Mouse (Mus musculus) heart, adult 2 months (tissue): ENCODE results near the gene Gdpd3. TPM values are rescaled to one million over a fixed set of nuclear protein-coding genes. Genes with fewer than 3 reads are reported as not detected.

Experiments used
- DNase-seq, 2 experiments: peaks; one replicate each; pipeline ENCODE4 v3.0.0; 2021
- H3K27ac ChIP-seq: fragments of 200-600 bp; 2 replicates; pipeline ENCODE4 v1.8.1; 2022
- H3K27me3 ChIP-seq: fragments of 200-500 bp; 2 replicates; pipeline ENCODE4 v1.6.1; 2012; ENCODE audit warnings: mild to moderate bottlenecking, low read length, inconsistent platforms, mixed read lengths; ENCODE audit not compliant: control insufficient read depth, insufficient read depth
- H3K36me3 ChIP-seq: fragments of 200-500 bp; 2 replicates; pipeline ENCODE4 v1.6.1; 2012; ENCODE audit warnings: low read length, inconsistent platforms; ENCODE audit not compliant: control insufficient read depth, insufficient read depth
- H3K4me1 ChIP-seq: fragments of 200-500 bp; 2 replicates; pipeline ENCODE4 v1.6.1; 2011; ENCODE audit warnings: low read length; ENCODE audit not compliant: control insufficient read depth, insufficient read depth
- H3K4me3 ChIP-seq: fragments of 200-600 bp; 2 replicates; pipeline ENCODE4 v1.8.1; 2022
- H3K79me2 ChIP-seq: fragments of 200-500 bp; replicated peaks from 2 replicates; pipeline ENCODE4 v1.6.1; 2012; ENCODE audit warnings: mild to moderate bottlenecking, inconsistent platforms, low read length, moderate library complexity, mixed read lengths; ENCODE audit not compliant: control insufficient read depth, insufficient read depth
- H3K9ac ChIP-seq: fragments of 200-500 bp; 2 replicates; pipeline ENCODE4 v1.6.1; 2012; ENCODE audit warnings: low read depth, mild to moderate bottlenecking, control low read depth, inconsistent platforms, low read length, mixed read lengths
- CTCF ChIP-seq: fragments of 200-600 bp; IDR thresholded peaks from 2 replicates; pipeline ENCODE4 v1.8.1; 2022; ENCODE audit warnings: antibody characterized with exemption, mild to moderate bottlenecking, moderate library complexity
- EP300 ChIP-seq: fragments of 200-500 bp; IDR thresholded peaks from 2 replicates; pipeline ENCODE4 v1.6.1; 2011; ENCODE audit warnings: low read depth, low read length, control low read depth; ENCODE audit not compliant: insufficient read depth
- POLR2A ChIP-seq: fragments of 200-500 bp; IDR thresholded peaks from 2 replicates; pipeline ENCODE4 v1.6.1; 2011; ENCODE audit warnings: mild to moderate bottlenecking, low read depth, low read length, control low read depth; ENCODE audit not compliant: insufficient read depth
- WGBS: fragments of 180-500 bp; shearing (Covaris S2); methylation state at CpG from one replicate; pipeline ENCODE4 v1.1.7; 2018; 5-methylcytosine and 5-hydroxymethylcytosine counted together
- intact Hi-C: fragments of 180-260 bp; cut with DNase I; formaldehyde crosslinking; loops from one replicate; pipeline ENCODE4 v1.15.1; 2025
- polyA plus RNA-seq: library from polyadenylated mRNA; depleted of rRNA; stranded (reverse); fragments of >200 nt; gene quantifications from 2 replicates; pipeline ENCODE4 v1.2.3, GENCODE M21; 2012; rRNA removed
- total RNA-seq, 2 experiments: library from RNA; stranded (reverse); gene quantifications; 2 replicates each; pipeline ENCODE4 v1.2.3; 2021

Gdpd3 gene
- total and polyA plus RNA-seq, 3 experiments: 1.3 to 4.3 (median 1.3) TPM

DNA sequence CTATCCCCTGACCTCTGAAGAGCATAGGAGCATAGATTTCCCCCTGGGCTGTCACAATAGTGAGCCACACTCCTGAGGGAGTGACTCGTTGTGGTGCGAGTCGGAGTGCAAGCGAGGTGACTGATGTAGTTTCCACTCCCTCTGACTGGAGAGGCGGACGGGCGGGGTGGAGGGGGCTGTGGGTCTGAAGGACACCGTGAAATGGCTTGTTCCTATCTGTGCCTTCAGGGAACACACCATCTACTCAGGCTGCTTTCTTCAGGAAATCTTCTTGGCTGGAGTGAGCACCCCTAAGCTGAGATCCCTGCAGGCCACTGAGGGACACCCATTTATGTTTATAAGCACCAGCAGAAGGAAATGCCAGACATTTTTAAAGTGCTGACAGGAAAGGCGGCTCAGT lies 56.6 kb downstream of the Gdpd3 start:
- Histone ChIP-seq H3K79me2 (no peaks in the 10 kb centered on the region), H3K4me3 (peak overlapping the region; percentile 51; the same call in 1 of the 2 replicates), H3K4me1 (peaks cover 8% of the 10 kb centered on the region), H3K36me3 (no peaks in the 10 kb centered on the region), H3K27me3 (no peaks in the 10 kb centered on the region), H3K27ac (peak overlapping the region; percentile 81), H3K9ac (peak overlapping the region; percentile 24)
- intact Hi-C loops: loop anchor here (2.0 to 5.0 kb wide), 3 partner anchors 24 to 140 kb away; no protein-coding TSS in a partner anchor
- peak; percentile 45 to 59 for DNase-seq
- no peak for TF ChIP-seq CTCF
- peak; percentile 42 for TF ChIP-seq POLR2A
- TF ChIP-seq EP300: no peak
- 20% methylated on average over 9 of the region's 9 CpGs for WGBS

DNA sequence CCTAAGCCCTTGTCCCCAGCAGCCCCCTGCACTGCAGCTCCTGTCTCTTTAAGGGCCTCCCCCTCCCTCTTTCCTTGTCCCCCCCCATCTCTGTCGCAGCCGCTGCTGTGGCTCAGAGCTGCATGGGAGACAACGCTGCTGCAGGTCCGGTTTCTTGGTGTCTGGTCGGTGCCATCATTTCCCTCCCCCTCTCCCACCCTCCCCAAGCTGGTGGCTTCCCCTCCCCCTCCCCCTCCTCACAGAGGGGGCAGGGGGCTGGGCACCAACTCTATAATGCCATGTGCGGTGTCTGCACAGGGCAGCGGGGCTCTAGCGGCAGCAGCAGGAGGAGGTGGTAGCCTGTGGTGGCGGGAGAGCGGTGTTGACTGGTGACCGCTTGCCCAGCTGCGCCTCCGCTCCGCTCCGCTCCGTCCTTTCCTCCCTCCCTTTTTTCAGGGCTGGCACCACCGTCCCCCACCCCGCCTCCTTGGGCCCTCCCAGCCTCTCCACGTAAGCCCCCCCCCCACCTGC lies 57.1 kb downstream of the Gdpd3 start:
- Histone ChIP-seq H3K27ac (peak overlapping the region; percentile 81), H3K27me3 (no peaks in the 10 kb centered on the region), H3K79me2 (no peaks in the 10 kb centered on the region), H3K9ac (peak overlapping the region; percentile 88), H3K4me3 (peak overlapping the region; percentile 51), H3K36me3 (no peaks in the 10 kb centered on the region), H3K4me1 (peaks cover 8% of the 10 kb centered on the region)
- TF ChIP-seq EP300 (no peak), CTCF (no peak), POLR2A (no peak)
- intact Hi-C loops: loop anchor here (2.0 to 5.0 kb wide), 3 partner anchors 24 to 139 kb away; no protein-coding TSS in a partner anchor
- DNase-seq: peak in 1 of 2 experiments; percentile 30
- 3% methylated on average over 16 of the region's 19 CpGs for WGBS

DNA sequence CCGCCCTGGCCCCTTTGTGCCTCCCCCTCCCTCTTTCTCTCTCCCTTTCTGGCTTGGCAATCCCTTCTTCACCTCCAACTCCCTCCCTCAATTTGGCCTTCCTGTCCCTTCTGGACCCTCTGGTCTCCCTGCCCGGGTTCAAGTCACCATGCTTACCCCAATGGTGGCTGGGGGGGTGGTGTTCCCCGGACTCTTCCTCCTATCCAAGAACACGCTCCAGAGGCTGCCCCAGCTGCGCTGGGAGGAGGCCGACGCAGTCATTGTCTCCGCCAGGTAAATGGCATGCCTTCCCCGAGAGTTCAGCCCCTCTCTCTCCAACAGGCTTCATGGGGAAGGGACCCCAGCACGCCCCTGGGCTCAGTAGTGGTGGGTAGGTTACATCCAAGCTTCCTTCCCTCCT lies 57.8 kb downstream of the Gdpd3 start:
- Histone ChIP-seq H3K27me3 (no peaks in the 10 kb centered on the region), H3K79me2 (no peaks in the 10 kb centered on the region), H3K4me3 (no peak overlapping the region), H3K27ac (no peak overlapping the region), H3K4me1 (peaks cover 8% of the 10 kb centered on the region), H3K36me3 (no peaks in the 10 kb centered on the region), H3K9ac (0 out of 2 replicates have a peak overlapping the region, but pooled peaks have one; percentile 8)
- TF ChIP-seq CTCF (no peak), POLR2A (no peak), EP300 (no peak)
- no peak for DNase-seq
- 33% methylated on average over 10 of the region's 10 CpGs for WGBS
- intact Hi-C loops: loop anchor here (2.0 to 5.0 kb wide), 3 partner anchors 25 to 138 kb away; no protein-coding TSS in a partner anchor

Other genes with a start within 250 kb of the Gdpd3 start
- 100 to 1,000 TPM; 133 to 159 TPM for gene Eif3c, start 199.9 kb upstream of the Gdpd3 start, total RNA-seq
- gene Eif3c, start 199.9 kb upstream of the Gdpd3 start, polyA plus RNA-seq: 59.3 and 72.6 TPM in 2 replicates
- gene Apobr, start 181.4 kb upstream of the Gdpd3 start, total RNA-seq: under 1 TPM; 0.32 to 0.39 TPM
- 0.47 and 1.1 TPM in 2 replicates for gene Apobr, start 181.4 kb upstream of the Gdpd3 start, polyA plus RNA-seq
- gene Cln3, start 180.5 kb upstream of the Gdpd3 start, total RNA-seq: 10 to 100 TPM; 12.8 to 12.9 TPM
- gene Cln3, start 180.5 kb upstream of the Gdpd3 start, polyA plus RNA-seq: 30.0 and 33.2 TPM in 2 replicates
- gene Il27, start 171.4 kb upstream of the Gdpd3 start, total RNA-seq: not detected
- gene Il27, start 171.4 kb upstream of the Gdpd3 start, polyA plus RNA-seq: not detected in 2 replicates
- 1 to 10 TPM; 4.8 to 6.5 TPM for gene Nupr1, start 135.5 kb upstream of the Gdpd3 start, total RNA-seq
- gene Nupr1, start 135.5 kb upstream of the Gdpd3 start, polyA plus RNA-seq: 10.5 and 13.9 TPM in 2 replicates
- gene Sgf29, start 117.0 kb upstream of the Gdpd3 start, total RNA-seq: 10 to 100 TPM; 21.6 to 23.4 TPM
- gene Sgf29, start 117.0 kb upstream of the Gdpd3 start, polyA plus RNA-seq: 23.7 and 25.5 TPM in 2 replicates
- 10 to 100 TPM; 34.1 to 34.3 TPM for gene Sult1a1, start 89.9 kb upstream of the Gdpd3 start, total RNA-seq
- 53.6 and 56.6 TPM in 2 replicates for gene Sult1a1, start 89.9 kb upstream of the Gdpd3 start, polyA plus RNA-seq
- gene Bola2, start 70.9 kb upstream of the Gdpd3 start, total RNA-seq: 10 to 100 TPM; 49.7 to 63.7 TPM
- gene Bola2, start 70.9 kb upstream of the Gdpd3 start, polyA plus RNA-seq: 25.9 and 29.1 TPM in 2 replicates
- gene Slx1b, start 70.5 kb upstream of the Gdpd3 start, total RNA-seq: 1 to 10 TPM; 3.6 to 3.9 TPM
- 7.8 and 10.3 TPM in 2 replicates for gene Slx1b, start 70.5 kb upstream of the Gdpd3 start, polyA plus RNA-seq
- gene Coro1a, start 58.5 kb upstream of the Gdpd3 start, total RNA-seq: 10 to 100 TPM in 1 of 2 experiments, 1 to 10 TPM in 1; 9.8 to 12.1 TPM
- gene Coro1a, start 58.5 kb upstream of the Gdpd3 start, polyA plus RNA-seq: 22.2 and 33.7 TPM in 2 replicates
- gene Mapk3, start 6.7 kb upstream of the Gdpd3 start, total RNA-seq: 10 to 100 TPM; 45.9 to 53.1 TPM
- gene Mapk3, start 6.7 kb upstream of the Gdpd3 start, polyA plus RNA-seq: 111 and 120 TPM in 2 replicates
- 10 to 100 TPM; 60.2 to 89.9 TPM for gene Ypel3, start 10.6 kb downstream of the Gdpd3 start, total RNA-seq
- 115 and 144 TPM in 2 replicates for gene Ypel3, start 10.6 kb downstream of the Gdpd3 start, polyA plus RNA-seq
- under 1 TPM; 0.44 to 0.66 TPM for gene Tbx6, start 15.1 kb downstream of the Gdpd3 start, total RNA-seq
- 2.3 and 2.9 TPM in 2 replicates for gene Tbx6, start 15.1 kb downstream of the Gdpd3 start, polyA plus RNA-seq
- 10 to 100 TPM; 31.8 to 31.9 TPM for gene Ppp4c, start 26.2 kb downstream of the Gdpd3 start, total RNA-seq
- gene Ppp4c, start 26.2 kb downstream of the Gdpd3 start, polyA plus RNA-seq: 65.6 and 99.5 TPM in 2 replicates
- gene Fam57b, start 31.3 kb downstream of the Gdpd3 start, total RNA-seq: 1 to 10 TPM; 7.4 to 8.8 TPM
- gene Fam57b, start 31.3 kb downstream of the Gdpd3 start, polyA plus RNA-seq: 9.0 and 12.8 TPM in 2 replicates
- gene 4930451I11Rik, start 65.3 kb downstream of the Gdpd3 start, total RNA-seq: not detected
- gene 4930451I11Rik, start 65.3 kb downstream of the Gdpd3 start, polyA plus RNA-seq: not detected in 2 replicates
- gene Doc2a, start 81.1 kb downstream of the Gdpd3 start, total RNA-seq: not detected
- not detected in 2 replicates for gene Doc2a, start 81.1 kb downstream of the Gdpd3 start, polyA plus RNA-seq
- gene Hirip3, start 95.6 kb downstream of the Gdpd3 start, total RNA-seq: 1 to 10 TPM; 5.7 to 6.3 TPM
- 3.6 and 4.4 TPM in 2 replicates for gene Hirip3, start 95.6 kb downstream of the Gdpd3 start, polyA plus RNA-seq
- 10 to 100 TPM; 16.8 to 18.3 TPM for gene Ino80e, start 96.0 kb downstream of the Gdpd3 start, total RNA-seq
- gene Ino80e, start 96.0 kb downstream of the Gdpd3 start, polyA plus RNA-seq: 25.9 and 29.6 TPM in 2 replicates
- 10 to 100 TPM; 37.4 to 39.8 TPM for gene Taok2, start 118.4 kb downstream of the Gdpd3 start, total RNA-seq
- gene Taok2, start 118.4 kb downstream of the Gdpd3 start, polyA plus RNA-seq: 43.1 and 44.7 TPM in 2 replicates
- gene Tmem219, start 156.6 kb downstream of the Gdpd3 start, total RNA-seq: 10 to 100 TPM in 1 of 2 experiments, 1 to 10 TPM in 1; 8.6 to 12.0 TPM
- gene Tmem219, start 156.6 kb downstream of the Gdpd3 start, polyA plus RNA-seq: 27.1 and 33.6 TPM in 2 replicates
- 1 to 10 TPM; 6.7 TPM for gene Kctd13, start 162.5 kb downstream of the Gdpd3 start, total RNA-seq
- 12.7 and 13.7 TPM in 2 replicates for gene Kctd13, start 162.5 kb downstream of the Gdpd3 start, polyA plus RNA-seq
- not detected for gene Asphd1, start 183.2 kb downstream of the Gdpd3 start, total RNA-seq
- 0.08 and 0.29 TPM in 2 replicates for gene Asphd1, start 183.2 kb downstream of the Gdpd3 start, polyA plus RNA-seq
- gene Sez6l2, start 184.2 kb downstream of the Gdpd3 start, total RNA-seq: 1 to 10 TPM; 5.6 to 6.1 TPM
- gene Sez6l2, start 184.2 kb downstream of the Gdpd3 start, polyA plus RNA-seq: 5.0 and 5.4 TPM in 2 replicates
- gene Cdipt, start 209.6 kb downstream of the Gdpd3 start, total RNA-seq: 10 to 100 TPM; 44.4 to 45.9 TPM
- 133 and 170 TPM in 2 replicates for gene Cdipt, start 209.6 kb downstream of the Gdpd3 start, polyA plus RNA-seq
- under 1 TPM in 1 of 2 experiments, not detected in 1; 0.39 TPM for gene Cdiptos, start 209.8 kb downstream of the Gdpd3 start, total RNA-seq
- gene Cdiptos, start 209.8 kb downstream of the Gdpd3 start, polyA plus RNA-seq: 2.0 and 2.5 TPM in 2 replicates
- gene Mvp, start 248.3 kb downstream of the Gdpd3 start, total RNA-seq: 10 to 100 TPM; 50.4 to 59.1 TPM
- gene Mvp, start 248.3 kb downstream of the Gdpd3 start, polyA plus RNA-seq: 48.8 and 50.7 TPM in 2 replicates